Mouse (Mus musculus) lung, adult 2 months (tissue): ENCODE results near the gene 5330417H12Rik.

Experiments used
- CTCF ChIP-seq: fragments of 200-500 bp; IDR thresholded peaks from 2 replicates; pipeline ENCODE4 v1.5.1; 2011; ENCODE audit warnings: mild to moderate bottlenecking, low read length, control low read depth; ENCODE audit not compliant: insufficient read depth
- POLR2A ChIP-seq: fragments of 200-500 bp; IDR thresholded peaks from 2 replicates; pipeline ENCODE4 v1.6.1; 2011; ENCODE audit warnings: low read depth, mild to moderate bottlenecking, control low read depth, low read length, borderline replicate concordance; ENCODE audit errors: extremely low read depth

GRCm38 (mm10) chr7:107665221-107665585 lies 40.2 kb upstream of the 5330417H12Rik start:
- no peak for TF ChIP-seq POLR2A
- TF ChIP-seq CTCF = no peak
